Mouse (Mus musculus): Measurements from ENCODE around the gene Hist1h2bg. TPM values are rescaled to one million over a fixed set of nuclear protein-coding genes. Genes with fewer than 3 reads are reported as not detected.
A peak's percentile ranks its signal among the peaks of the same experiment; 100 is the strongest.
"Not testable (repeated sequence)": the region's sequence is repeated elsewhere in the genome, so short reads cannot be mapped to it uniquely, and the experiment has no call there.

The Hist1h2bg gene
- polyA plus RNA-seq, 1 experiment from 2014 or later, result 0.79 TPM

GRCm38 (mm10) chr13:23530181-23530900 lies 40.9 kb upstream of the Hist1h2bg start:
- Histone ChIP-seq H3K27me3 (replicated peaks; ENCODE audit: control insufficient read depth, insufficient read depth, low read length) (no peaks in the 10 kb centered on the region), H3K4me3 (ENCODE audit: low read length) (peak overlapping the region; percentile 44), H3K9me3 (ENCODE audit: control insufficient read depth, low read length) (no peaks in the 10 kb centered on the region), H3K9ac (ENCODE audit: low read depth, low read length) (peak overlapping the region; percentile 71), H3K4me1 (ENCODE audit: control insufficient read depth, insufficient read depth, low read depth, low read length) (peaks cover 28% of the 10 kb centered on the region), H3K36me3 (ENCODE audit: control insufficient read depth, insufficient read depth, low read length) (no peaks in the 10 kb centered on the region), H3K27ac (ENCODE audit: low read depth, low read length) (peak overlapping the region; percentile 90), H3K4me2 (ENCODE audit: low read length) (peak overlapping the region; percentile 61)
- ATAC-seq, result no peak
- WGBS, result under 1% methylated on average over 20 of the region's 20 CpGs

- Histone ChIP-seq H3K27me3 (replicated peaks; ENCODE audit: control insufficient read depth, insufficient read depth, low read length) (no peaks in the 10 kb centered on the region), H3K9ac (ENCODE audit: low read depth, low read length) (peak within 1 kb of the TSS; percentile 71), H3K27ac (ENCODE audit: low read depth, low read length) (peak within 1 kb of the TSS; percentile 90), H3K9me3 (ENCODE audit: control insufficient read depth, low read length) (no peaks in the 10 kb centered on the region), H3K4me2 (ENCODE audit: low read length) (peak within 1 kb of the TSS; percentile 65), H3K4me3 (ENCODE audit: low read length) (peak within 1 kb of the TSS; percentile 44), H3K36me3 (ENCODE audit: control insufficient read depth, insufficient read depth, low read length) (no peaks in the 10 kb centered on the region), H3K4me1 (ENCODE audit: control insufficient read depth, insufficient read depth, low read depth, low read length) (peaks cover 28% of the 10 kb centered on the region)
- peak; percentile 85 for ATAC-seq
- WGBS, result under 1% methylated on average over 53 of the region's 70 CpGs
Measured at GRCm38 (mm10) chr13:23530901-23531875, 40.0 kb upstream of the Hist1h2bg start, which contains the start of gene Hist1h4h. Gene Hist1h4h, plus strand, starts transcription at chr13:23531050.

GRCm38 (mm10) chr13:23532262-23533075 lies 38.7 kb upstream of the Hist1h2bg start:
- WGBS, result 24% methylated on average over 9 of the region's 9 CpGs
- peak overlapping the region; percentile 44 for H3K4me3 ChIP-seq (ENCODE audit: low read length)
- H3K4me2 ChIP-seq (ENCODE audit: low read length), result peak overlapping the region; percentile 65
- no peak for ATAC-seq
- peak overlapping the region; percentile 90 for H3K27ac ChIP-seq (ENCODE audit: low read depth, low read length)
- peak overlapping the region; percentile 13; the same call in 1 of the 2 replicates for H3K9ac ChIP-seq (ENCODE audit: low read depth, low read length)
- no peaks in the 10 kb centered on the region for H3K36me3 ChIP-seq (ENCODE audit: control insufficient read depth, insufficient read depth, low read length)
- no peaks in the 10 kb centered on the region for H3K27me3 ChIP-seq (replicated peaks; ENCODE audit: control insufficient read depth, insufficient read depth, low read length)
- no peaks in the 10 kb centered on the region for H3K9me3 ChIP-seq (ENCODE audit: control insufficient read depth, low read length)
- peaks cover 25% of the 10 kb centered on the region for H3K4me1 ChIP-seq (ENCODE audit: control insufficient read depth, insufficient read depth, low read depth, low read length)

- 0% methylated on average over 24 of the region's 53 CpGs for WGBS
- peaks cover 25% of the 10 kb centered on the region for H3K4me1 ChIP-seq (ENCODE audit: control insufficient read depth, insufficient read depth, low read depth, low read length)
Measured at GRCm38 (mm10) chr13:23533560-23534367, 37.4 kb upstream of the Hist1h2bg start, which contains the start of gene Hist1h2af. Gene Hist1h2af, plus strand, starts transcription at chr13:23533906.

GRCm38 (mm10) chr13:23534368-23535131 lies 36.6 kb upstream of the Hist1h2bg start:
- no peaks in the 10 kb centered on the region for H3K9me3 ChIP-seq (ENCODE audit: control insufficient read depth, low read length)
- H3K4me3 ChIP-seq (ENCODE audit: low read length), result peak overlapping the region; percentile 48
- ATAC-seq, result peak; percentile 9
- peak overlapping the region; percentile 63 for H3K4me2 ChIP-seq (ENCODE audit: low read length)
- peak overlapping the region; percentile 70 for H3K27ac ChIP-seq (ENCODE audit: low read depth, low read length)
- H3K9ac ChIP-seq (ENCODE audit: low read depth, low read length), result peak overlapping the region; percentile 47
- H3K27me3 ChIP-seq (replicated peaks; ENCODE audit: control insufficient read depth, insufficient read depth, low read length), result no peaks in the 10 kb centered on the region
- WGBS, result under 1% methylated on average over 15 of the region's 15 CpGs
- no peaks in the 10 kb centered on the region for H3K36me3 ChIP-seq (ENCODE audit: control insufficient read depth, insufficient read depth, low read length)
- peaks cover 25% of the 10 kb centered on the region for H3K4me1 ChIP-seq (ENCODE audit: control insufficient read depth, insufficient read depth, low read depth, low read length)

More at GRCm38 (mm10) chr13:23533560-23534367, 37.4 kb upstream of the Hist1h2bg start, which contains the start of gene Hist1h2af:
- H3K27me3 ChIP-seq (replicated peaks; ENCODE audit: control insufficient read depth, insufficient read depth, low read length); H3K36me3 ChIP-seq (ENCODE audit: control insufficient read depth, insufficient read depth, low read length); H3K9me3 ChIP-seq (ENCODE audit: control insufficient read depth, low read length): not testable (repeated sequence)
- Histone ChIP-seq H3K4me2 (ENCODE audit: low read length) (peak within 1 kb of the TSS; percentile 63), H3K27ac (ENCODE audit: low read depth, low read length) (peak within 1 kb of the TSS; percentile 76), H3K9ac (ENCODE audit: low read depth, low read length) (peak within 1 kb of the TSS; percentile 47), H3K4me3 (ENCODE audit: low read length) (peak within 1 kb of the TSS; percentile 48)
- ATAC-seq, result peak; percentile 54

- not testable (repeated sequence) for H3K9me3 ChIP-seq (ENCODE audit: control insufficient read depth, low read length); H3K36me3 ChIP-seq (ENCODE audit: control insufficient read depth, insufficient read depth, low read length); H3K27me3 ChIP-seq (replicated peaks; ENCODE audit: control insufficient read depth, insufficient read depth, low read length)
- peak within 1 kb of the TSS; percentile 47 for H3K9ac ChIP-seq (ENCODE audit: low read depth, low read length)
- peak within 1 kb of the TSS; percentile 48 for H3K4me3 ChIP-seq (ENCODE audit: low read length)
- H3K27ac ChIP-seq (ENCODE audit: low read depth, low read length), result peak within 1 kb of the TSS; percentile 70
- ATAC-seq, result peak; percentile 94
- under 1% methylated on average over 36 of the region's 62 CpGs for WGBS
- H3K4me1 ChIP-seq (ENCODE audit: control insufficient read depth, insufficient read depth, low read depth, low read length), result peaks cover 25% of the 10 kb centered on the region
- peak within 1 kb of the TSS; percentile 63 for H3K4me2 ChIP-seq (ENCODE audit: low read length)
Measured at GRCm38 (mm10) chr13:23535137-23536075, 35.8 kb upstream of the Hist1h2bg start, which contains the start of gene Hist1h3g. Gene Hist1h3g, plus strand, starts transcription at chr13:23535422.

Data from hindbrain, embryonic 16.5 days (tissue).